Mouse (Mus musculus) left cerebral cortex, adult 2 months (tissue): Measurements from ENCODE around the gene Cyth1. TPM values are rescaled to one million over a fixed set of nuclear protein-coding genes. Genes with fewer than 3 reads are reported as not detected.

ENCODE experiments used
- DNase-seq, 2 experiments: peaks; one replicate each; pipeline ENCODE4 v3.0.0; 2021 to 2022; ENCODE audit warnings: low spot score in 2 of 2, mixed read lengths in 1 of 2; ENCODE audit errors: extremely low spot score in 1 of 2
- H3K27ac ChIP-seq: fragments of 200-600 bp; 2 replicates; pipeline ENCODE4 v1.8.1; 2022
- H3K4me3 ChIP-seq: fragments of 200-600 bp; 2 replicates; pipeline ENCODE4 v1.8.1; 2022
- CTCF ChIP-seq: fragments of 200-600 bp; IDR thresholded peaks from 2 replicates; pipeline ENCODE4 v1.8.1; 2022; ENCODE audit warnings: antibody characterized with exemption, mild to moderate bottlenecking, moderate library complexity
- intact Hi-C: fragments of 180-260 bp; cut with DNase I; formaldehyde crosslinking; loops from one replicate; pipeline ENCODE4 v1.15.1; 2025
- total RNA-seq, 2 experiments: library from RNA; stranded (reverse); gene quantifications; 2 replicates each; pipeline ENCODE4 v1.2.3; 2021

Gene Cyth1
- total RNA-seq, 2 experiments from 2014 or later = 65.2 to 69.3 TPM

DNA sequence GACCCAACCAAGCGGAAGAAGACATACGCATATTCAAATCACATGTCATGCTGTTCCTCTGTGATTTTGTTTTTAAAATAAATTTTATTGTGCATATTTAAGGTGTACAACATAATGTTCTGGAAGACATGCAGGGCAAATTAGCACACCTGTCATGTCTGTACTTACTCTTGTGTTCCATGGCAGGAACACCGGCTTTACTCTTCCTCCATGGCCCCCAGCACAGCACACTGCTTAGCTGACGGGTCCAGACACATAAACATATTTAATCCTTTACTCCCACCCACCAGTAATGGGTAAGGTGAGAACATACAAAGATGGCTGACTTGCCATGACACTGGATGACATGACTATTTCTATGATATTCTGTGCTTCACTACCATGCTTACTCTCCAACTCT is 29.3 kb downstream of the Cyth1 start:
- DNase-seq = no peak
- intact Hi-C loops = no loop called here
- no peak for TF ChIP-seq CTCF
- Histone ChIP-seq H3K27ac (no peak overlapping the region), H3K4me3 (no peak overlapping the region)

DNA sequence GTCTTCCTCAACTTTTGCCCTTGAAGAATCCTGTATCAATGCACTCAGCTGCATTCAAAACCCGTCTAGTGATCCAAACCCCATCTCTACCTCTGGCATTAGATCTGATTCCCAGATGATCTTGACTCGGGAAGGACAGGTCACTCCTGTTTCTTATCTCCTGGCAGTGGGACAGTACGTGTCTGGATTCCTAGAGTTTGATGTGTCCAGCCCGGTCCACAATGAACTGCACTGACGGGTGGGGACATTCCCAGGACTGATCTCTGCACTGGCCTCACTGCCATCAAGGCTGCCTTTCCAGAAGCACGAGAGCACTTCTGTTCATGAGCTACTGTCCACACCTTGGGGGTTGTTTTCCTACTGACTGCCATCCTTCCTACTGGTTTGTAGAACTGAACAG is 31.9 kb downstream of the Cyth1 start:
- intact Hi-C loops = no loop called here
- Histone ChIP-seq H3K27ac (no peak overlapping the region), H3K4me3 (no peak overlapping the region)
- TF ChIP-seq CTCF = no peak
- no peak for DNase-seq

DNA sequence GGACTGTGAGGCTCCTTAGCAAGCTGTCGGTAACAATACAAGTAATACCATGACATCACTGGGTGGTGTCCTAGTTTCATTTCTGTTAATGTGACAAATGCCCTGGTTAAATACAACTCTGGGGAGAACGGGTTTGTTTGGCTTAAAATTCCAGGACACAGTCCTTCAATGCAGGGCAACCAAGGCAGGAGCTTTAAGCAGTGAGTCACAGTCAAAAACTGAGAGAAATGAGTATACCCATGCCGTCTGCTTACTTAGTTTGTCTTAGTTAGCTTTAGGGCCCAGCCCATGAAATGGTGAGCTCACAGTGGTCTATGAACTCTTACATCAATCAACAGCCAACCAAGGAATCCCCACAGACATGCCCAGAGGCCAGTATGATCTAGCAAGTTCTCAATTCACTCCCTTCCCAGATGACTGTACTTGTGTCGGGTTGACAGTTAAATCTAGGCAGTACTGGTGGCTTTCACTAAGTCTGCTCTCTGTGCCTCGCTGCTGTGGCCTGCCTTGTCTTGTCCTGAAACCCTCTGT is 32.4 kb downstream of the Cyth1 start:
- no peak for TF ChIP-seq CTCF
- Histone ChIP-seq H3K27ac (peak overlapping the region; percentile 3; the same call in 1 of the 2 replicates), H3K4me3 (no peak overlapping the region)
- DNase-seq = no peak
- intact Hi-C loops = no loop called here

DNA sequence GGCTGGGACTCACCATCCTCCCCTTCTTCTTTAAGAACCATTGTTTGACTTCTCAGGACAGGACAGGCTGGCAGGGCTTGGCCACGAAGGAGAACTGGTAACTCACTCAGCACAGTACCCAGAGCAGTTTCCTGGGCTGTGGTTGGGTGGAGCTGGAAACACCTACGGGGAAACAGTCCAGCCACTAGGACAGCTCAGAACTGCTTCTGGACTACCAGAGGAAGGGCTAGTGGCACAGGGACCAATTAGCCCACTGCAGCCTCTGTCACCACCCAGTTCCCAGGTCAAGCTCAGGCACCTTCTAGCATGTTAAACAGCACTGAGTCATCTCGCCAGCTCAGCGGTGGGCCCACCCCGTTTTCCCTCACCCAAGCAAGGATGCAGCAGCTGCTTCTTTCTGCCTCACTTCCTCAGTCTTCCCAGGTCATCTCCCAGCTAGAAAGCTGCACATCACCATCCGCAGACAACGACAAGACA is 35.7 kb downstream of the Cyth1 start:
- no peak; the same call in 1 of the 2 replicates for TF ChIP-seq CTCF
- intact Hi-C loops = loop anchor here (1.0 to 2.0 kb wide), 2 partner anchors 10 to 30 kb away; no protein-coding TSS in a partner anchor
- peak overlapping the region; percentile 89 for H3K27ac ChIP-seq
- peak overlapping the region; percentile 11; the same call in 1 of the 2 replicates for H3K4me3 ChIP-seq
- DNase-seq = peak in 1 of 2 experiments; percentile 32

DNA sequence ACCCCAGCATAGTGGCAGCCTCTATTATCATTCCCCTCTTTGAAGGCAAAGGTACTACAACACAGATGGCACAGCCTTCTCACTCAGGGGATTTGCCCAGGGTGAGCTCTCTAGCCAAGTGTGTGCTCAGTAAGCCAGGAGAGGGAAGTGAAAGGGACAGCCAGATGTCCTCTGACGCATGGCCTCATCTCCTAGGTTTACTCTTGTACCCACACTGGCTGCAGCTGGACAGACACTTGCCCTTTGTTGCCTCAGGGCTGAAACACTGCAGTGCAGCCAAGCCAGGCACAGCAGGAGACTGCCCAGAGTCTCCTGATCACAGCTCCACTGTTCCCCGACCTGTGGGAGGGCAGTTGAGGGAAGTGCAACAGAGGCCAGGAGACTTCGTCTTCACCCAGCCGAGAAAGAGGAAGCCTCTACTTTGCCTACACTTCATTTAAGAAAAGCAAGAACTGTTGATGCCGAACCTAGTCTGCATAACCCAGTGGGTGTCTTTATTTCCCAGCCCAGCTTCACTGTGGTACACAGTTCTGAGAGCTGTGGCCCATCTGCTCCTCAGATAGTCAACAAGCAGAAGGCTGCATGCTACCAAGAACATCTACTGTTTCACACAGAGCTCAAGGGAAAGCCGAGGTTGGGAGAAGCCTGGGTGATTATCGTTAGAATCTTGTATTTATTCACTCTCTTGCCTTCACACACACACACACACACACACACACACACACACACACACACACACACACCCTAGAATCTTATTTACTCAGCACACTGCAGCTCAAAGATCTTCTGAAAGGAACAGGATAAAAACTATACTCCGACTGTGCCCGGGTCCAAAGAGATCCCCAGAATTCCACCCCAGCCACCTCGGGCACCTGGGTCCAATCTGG is 36.4 kb downstream of the Cyth1 start:
- no peak for DNase-seq
- TF ChIP-seq CTCF = no peak
- intact Hi-C loops = loop anchor here (1.0 to 2.0 kb wide), 2 partner anchors 10 to 29 kb away; no protein-coding TSS in a partner anchor
- H3K4me3 ChIP-seq = peak overlapping the region; percentile 21
- H3K27ac ChIP-seq = peak overlapping the region; percentile 89

DNA sequence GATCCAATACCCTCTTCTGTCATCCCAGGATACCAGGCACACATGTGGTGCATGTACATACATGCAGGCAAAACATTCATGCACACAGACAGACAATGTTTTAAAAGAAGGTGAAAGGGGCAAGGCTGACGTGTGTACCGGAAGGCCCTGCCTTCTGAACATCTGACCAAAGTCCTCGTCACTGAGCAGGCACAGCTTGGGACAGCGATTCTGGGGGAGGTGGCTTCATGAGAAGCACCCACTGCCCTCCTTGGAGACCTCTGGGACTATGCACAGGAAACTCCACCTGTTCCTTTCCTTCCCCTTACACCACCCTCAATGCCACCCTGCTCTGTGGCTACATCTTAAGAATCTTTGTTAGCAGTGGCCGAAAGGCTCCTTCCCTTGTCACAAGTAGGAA is 37.4 kb downstream of the Cyth1 start:
- Histone ChIP-seq H3K27ac (peak overlapping the region; percentile 89), H3K4me3 (no peak overlapping the region)
- intact Hi-C loops = no loop called here
- no peak for TF ChIP-seq CTCF
- no peak for DNase-seq

DNA sequence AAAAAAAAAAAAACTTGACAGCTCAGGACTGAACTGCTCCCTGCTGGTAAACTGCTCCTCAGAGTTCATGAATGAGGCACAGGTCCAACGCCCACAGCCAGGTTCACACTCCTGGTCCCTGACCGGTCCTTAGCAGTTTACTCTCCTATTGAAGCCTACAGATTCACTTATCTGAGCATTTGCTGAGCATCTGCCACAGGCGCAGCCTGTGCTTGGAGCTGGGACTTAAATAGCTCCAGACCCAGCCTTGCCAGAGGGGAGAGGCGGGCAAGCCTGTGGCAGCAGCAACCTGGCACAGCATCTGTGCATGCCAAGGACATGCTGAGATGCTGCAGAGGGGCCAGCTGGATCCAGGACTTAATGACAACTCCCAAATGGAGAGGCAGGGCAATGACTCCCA is 38.3 kb downstream of the Cyth1 start:
- Histone ChIP-seq H3K4me3 (no peak overlapping the region; the same call in 1 of the 2 replicates), H3K27ac (peak overlapping the region; percentile 89)
- intact Hi-C loops = no loop called here
- DNase-seq = no peak
- no peak for TF ChIP-seq CTCF

DNA sequence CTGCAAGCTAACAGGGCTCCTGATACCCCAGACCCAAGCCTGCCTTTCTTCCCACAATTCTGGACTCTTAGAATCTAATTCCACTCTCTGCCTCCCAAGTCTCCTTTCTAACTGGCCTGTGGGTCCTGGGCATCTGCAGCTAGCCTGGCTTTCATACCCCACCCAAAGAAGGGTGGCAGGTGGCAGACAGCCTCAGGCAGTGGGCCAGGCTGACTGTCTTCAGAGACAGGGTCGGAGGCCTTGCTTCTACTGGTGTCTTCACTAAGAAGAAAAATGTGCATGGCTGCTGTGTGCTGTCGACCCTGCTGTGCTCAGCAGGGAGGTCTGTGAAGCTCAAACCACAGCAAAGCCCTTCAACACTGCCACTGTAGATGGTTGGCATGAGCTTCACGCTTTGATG is 39.0 kb downstream of the Cyth1 start:
- no peak overlapping the region for H3K4me3 ChIP-seq
- peak overlapping the region; percentile 89 for H3K27ac ChIP-seq
- no peak for TF ChIP-seq CTCF
- intact Hi-C loops = no loop called here
- no peak for DNase-seq

DNA sequence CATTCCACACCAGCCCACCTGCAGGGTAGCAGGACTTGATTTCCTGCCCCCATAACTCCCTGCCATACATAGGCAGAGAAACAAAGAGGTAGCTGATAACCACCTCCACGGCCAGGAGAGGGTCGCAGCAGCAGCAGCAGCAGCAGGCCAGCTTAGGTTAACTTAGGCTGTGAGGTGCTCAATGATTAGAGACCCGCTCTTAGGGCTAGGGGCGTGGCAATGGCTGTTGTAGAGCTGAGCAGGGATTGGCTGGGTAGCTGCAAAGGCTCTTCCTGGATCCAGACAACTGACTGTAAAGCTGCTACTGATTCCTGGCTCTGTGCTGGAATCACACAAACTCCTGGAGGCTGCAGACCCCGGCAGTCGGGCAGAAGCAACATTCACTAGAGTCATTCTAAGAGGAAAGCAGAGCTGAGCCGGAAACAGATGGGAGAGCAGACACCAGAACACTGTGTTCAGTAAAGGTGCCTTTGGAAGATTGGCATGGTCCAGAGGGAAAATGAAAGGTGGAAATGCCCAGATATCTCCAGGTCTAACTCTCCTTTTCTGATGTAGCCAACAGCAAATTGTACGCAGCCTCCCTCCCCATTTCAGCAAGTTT is 39.6 kb downstream of the Cyth1 start:
- Histone ChIP-seq H3K4me3 (no peak overlapping the region), H3K27ac (peak overlapping the region; percentile 89)
- intact Hi-C loops = no loop called here
- no peak for DNase-seq
- TF ChIP-seq CTCF = no peak

DNA sequence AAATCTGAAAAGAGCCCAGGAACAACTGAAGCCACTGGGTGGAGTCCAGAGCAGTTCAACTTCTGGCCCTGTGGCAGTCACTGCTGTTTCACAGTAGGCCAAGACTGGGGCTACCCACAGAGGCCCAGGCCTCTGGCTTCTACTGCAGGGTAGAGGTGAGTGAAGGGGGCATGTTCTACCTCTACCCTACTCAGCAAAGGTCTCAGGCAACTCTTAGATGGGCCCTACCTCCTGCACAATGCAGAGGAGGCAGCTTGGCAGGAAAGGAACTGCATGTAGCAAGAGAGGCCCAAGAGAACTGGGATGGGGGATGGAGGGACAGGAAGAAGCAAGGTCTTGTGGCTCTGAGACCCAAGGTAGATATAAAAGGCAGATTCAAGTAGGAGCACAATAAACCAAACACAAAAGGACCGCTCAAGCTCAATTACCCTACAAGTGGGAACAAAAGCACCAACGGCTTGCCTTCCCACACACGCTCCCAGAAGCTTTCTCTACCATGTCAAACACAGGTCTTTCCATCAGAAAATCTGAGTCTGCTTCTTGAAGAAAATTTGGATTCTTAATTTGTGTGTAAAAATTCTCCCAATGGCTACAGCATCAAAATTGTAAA is 40.9 kb downstream of the Cyth1 start:
- intact Hi-C loops = no loop called here
- Histone ChIP-seq H3K4me3 (no peak overlapping the region), H3K27ac (peak overlapping the region; percentile 65)
- TF ChIP-seq CTCF = no peak
- DNase-seq = no peak

DNA sequence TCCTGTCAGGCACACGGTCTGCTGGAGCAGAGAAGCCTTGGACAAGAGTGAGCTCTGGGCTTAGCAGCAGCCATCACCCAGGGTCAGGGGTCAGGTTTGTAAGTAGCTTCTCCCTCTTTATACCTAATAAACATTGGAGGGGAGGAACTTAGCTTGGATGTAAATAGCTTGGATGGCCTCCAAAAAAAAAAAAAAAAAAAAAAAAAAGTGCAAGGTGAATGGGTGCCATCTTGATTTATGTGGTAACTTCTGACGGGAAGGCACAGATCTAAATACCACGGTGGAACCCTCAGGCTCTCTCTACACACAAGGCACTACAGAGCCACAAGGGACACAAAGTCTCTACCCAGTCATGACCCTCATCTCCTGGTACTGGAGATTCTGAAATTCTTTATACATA is 42.1 kb downstream of the Cyth1 start:
- DNase-seq = no peak
- intact Hi-C loops = no loop called here
- TF ChIP-seq CTCF = no peak
- no peak overlapping the region for H3K4me3 ChIP-seq
- no peak overlapping the region for H3K27ac ChIP-seq

DNA sequence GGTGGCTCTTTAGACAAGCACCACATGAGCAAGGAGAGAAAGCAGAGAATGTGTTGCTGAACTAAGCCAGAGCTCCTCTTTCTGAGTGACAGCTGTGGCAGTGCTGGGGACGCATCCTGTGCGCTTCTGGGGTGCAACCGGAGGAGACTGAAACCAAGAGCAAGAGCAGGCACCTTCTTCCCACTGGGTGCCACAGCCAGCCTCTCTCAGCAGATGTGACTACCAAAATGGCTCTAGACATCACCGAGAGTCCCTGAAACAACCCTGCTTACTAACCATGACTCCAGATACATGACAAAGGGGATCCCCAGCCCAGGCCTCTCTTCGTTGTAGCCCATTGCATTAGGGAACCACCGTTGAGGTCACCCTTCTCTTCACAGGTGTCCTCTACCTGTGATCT is 44.9 kb downstream of the Cyth1 start:
- intact Hi-C loops = no loop called here
- Histone ChIP-seq H3K4me3 (no peak overlapping the region), H3K27ac (peak overlapping the region; percentile 98)
- no peak for DNase-seq
- TF ChIP-seq CTCF = no peak
